Mouse (Mus musculus) ovary, postnatal 36 days (tissue): ENCODE measurements around the gene S100a11.
"Not testable (repeated sequence)": the region's sequence is repeated elsewhere in the genome, so short reads cannot be mapped to it uniquely, and the experiment has no call there.

Experiments used
- DNase-seq: peaks from one replicate; pipeline ENCODE4 v3.0.0; 2022; ENCODE audit warnings: low spot score, mixed read lengths

Gene S100a11

DNA sequence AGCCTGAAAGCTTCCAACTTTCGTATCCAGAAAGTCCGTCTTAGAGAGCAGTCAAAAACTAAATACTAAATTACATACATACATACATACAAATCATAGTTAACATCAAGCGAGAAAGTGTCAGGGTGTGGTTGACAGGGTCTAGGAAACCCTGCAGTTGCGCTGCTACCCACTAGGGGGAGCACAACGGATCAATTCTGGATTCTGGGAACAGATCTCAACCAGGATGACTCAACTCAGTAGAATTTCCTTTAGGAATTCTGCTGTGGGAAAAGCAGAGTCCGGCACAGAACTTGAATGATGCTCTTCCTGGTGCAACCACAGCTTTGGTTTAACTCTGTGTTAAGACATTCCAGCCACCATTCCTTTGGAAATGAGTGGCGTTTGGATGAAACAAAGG, 2.3 kb downstream of the S100a11 start:
- peak; percentile 52 for DNase-seq

DNA sequence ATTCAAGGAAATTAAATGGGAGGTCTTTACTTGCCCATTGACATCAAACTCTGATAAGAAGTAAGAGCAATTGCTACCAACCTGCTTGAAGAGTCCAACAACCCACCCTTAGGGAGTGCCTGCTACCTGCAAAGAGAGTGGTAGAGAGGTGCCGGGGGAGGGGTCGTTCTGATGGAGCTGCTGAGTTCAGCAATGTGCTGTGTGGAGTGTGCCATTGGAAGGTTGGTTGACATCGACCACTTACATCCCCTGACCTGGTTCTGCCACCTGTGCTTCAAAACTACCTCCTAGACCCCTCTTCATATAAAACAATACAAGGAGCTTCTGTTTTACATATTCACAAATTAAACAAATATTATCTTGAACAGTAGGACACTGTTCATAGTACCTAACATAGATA, 7.0 kb downstream of the S100a11 start:
- DNase-seq = no peak

DNA sequence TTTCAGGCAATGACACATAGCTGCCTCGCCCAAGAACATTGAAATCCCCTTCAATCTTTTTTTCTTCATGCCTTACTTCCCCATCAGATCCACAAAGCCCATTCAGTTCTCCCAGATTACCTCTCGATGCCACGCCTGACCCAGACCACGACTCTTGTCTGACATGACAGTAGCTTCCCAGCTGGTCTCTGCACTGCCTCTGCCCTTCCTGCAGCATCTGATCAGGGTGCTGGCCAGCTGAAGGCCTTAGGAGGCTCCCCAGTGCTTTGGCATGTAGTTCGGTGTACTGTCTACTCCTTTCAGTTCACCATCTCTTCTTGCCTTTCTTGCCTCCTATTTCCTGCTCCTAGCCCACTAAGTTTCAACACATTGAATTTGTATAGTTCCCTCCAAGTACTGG, 8.5 kb downstream of the S100a11 start:
- no peak for DNase-seq

DNA sequence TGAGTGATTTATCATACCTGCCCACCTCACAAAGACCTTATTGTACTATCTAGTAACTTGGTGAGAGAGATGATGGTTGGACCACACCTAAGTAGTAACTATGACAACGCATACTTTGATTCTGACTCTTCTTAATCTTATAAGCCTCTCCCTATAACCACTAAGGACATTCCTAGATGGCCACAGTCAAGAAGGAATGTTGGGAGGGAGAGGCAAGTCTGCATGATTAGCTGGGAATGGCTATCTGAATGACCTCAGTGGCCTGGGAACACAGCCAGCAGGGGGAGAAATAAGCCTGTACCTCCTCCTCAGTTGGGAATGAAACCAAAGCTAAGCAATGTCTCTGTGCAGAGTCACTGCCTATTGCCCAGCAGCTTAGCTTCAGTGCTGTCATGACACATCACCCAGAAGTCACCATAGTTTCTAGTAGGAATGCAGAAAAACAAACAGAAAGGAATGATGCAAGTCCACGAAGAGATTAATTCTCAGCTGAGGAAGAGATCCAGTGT, 16.8 kb downstream of the S100a11 start:
- DNase-seq = peak; percentile 64

DNA sequence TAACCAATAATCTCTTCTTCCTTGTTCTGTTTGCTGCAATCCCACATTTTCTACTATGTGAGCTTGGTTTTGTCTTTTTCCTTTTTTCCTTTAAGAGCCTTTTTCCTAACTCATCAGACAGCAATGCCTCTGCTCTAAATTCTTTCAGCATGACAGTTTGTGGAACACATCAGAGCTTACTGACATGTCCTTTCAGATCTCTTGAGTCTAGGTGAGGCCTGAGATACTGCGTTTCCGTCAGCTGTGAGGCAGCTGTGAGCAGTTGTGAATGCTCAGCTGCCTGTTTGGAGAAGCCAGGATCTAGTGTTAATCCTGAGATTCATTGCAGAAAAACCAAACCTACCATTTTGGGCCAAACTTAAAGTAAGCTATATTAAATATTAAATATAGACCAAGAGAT, 18.2 kb downstream of the S100a11 start:
- no peak for DNase-seq

DNA sequence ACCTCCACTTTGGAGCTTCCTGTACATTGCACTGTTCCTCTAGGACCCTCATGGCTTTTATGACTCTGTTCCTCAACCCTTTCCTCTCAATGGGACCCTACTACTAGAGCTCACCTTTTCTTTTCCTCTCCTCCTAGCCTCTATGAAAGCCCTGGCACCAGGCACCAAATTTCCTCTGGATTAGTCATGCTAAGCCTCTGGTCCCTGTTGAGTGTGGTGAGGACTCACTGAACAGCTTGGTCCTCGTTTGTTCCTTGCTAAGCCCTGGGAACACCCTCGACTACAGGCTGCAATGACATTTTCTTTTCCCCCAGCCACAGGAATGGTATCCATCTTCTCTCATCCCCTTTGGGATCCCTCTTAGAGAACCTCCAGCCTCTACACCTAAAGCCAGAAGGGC, 21.2 kb downstream of the S100a11 start:
- no peak for DNase-seq

DNA sequence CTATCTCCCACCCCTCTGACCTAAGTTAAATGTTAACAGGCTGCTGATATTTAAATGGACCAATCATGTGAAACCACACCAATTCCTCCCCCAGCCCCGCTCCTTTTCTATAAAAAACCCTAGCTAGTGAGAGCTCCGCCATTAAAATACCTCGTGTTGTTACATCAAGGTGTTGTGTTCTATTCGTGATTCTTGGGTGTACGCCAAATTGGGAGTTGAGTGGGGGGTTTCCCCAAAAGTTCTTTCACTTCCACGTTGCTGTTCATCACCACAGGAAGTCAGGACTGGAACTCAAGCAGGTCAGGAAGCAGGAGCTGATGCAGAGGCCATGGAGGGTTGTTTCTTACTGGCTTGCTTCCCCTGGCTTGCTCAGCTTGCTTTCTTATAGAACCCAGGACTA, 23.9 kb downstream of the S100a11 start:
- DNase-seq = not testable (repeated sequence)

DNA sequence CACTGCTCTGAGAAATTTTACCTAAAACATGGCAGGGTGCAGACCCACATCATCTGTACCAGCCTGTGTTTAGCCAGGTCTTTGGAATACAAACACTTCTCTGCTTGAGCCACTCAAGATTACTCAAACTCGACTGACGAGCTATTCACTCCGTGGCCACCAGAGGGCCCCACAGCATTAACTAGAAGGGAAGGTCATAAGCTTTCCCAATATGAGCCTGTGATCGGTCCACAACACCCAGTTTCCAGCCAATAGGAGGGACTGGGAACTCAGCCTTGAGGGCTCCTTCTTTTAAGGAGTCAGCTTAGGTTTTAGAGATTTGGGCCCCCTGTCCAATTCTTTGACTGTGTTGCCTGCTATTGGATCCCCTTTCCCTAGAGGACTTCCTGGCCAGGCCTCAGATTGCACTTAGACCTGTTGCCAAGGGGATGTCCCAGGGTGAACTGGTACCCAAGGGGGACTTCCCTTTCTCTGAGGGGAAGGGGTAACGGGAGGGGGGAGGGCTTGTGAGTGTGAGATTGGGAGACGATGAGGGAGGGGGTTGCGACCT, 26.9 kb downstream of the S100a11 start:
- DNase-seq = peak; percentile 83

DNA sequence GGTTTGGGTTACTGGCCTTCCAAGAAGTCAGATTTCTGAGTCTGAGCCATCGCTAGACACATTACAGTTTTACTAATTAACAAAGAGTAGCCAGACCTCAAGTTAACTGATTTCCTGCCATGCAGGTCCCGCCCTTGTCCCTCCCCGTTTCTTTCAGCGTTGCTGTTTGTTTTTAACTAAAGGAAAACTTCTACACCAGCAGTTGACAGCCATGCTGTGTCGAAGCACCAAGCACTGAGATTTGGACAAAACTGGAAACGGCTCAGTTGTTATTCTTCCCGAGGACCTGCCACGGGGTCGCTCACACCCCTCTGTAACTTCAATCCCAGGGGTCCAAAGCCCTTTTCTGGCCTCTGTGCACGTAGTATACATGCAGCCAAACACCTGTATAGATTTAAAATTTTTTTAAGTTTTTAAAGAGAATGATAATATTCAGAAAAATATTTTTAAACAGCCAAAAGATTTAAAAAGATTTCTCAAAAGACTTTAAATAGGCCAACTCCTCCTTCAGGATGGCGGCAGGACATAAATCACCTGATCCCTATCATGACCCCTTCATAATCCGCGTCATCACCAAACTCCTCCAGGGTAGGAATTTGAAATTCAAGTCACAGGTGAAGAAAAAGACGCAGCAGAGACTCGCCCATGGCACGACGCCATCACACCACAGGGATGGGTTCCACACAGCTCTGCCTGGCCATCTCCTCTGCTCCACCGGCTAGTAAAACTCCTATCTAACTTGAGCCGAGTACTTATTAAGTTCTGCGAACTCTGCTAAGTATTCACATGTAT, 27.7 kb downstream of the S100a11 start:
- no peak for DNase-seq

DNA sequence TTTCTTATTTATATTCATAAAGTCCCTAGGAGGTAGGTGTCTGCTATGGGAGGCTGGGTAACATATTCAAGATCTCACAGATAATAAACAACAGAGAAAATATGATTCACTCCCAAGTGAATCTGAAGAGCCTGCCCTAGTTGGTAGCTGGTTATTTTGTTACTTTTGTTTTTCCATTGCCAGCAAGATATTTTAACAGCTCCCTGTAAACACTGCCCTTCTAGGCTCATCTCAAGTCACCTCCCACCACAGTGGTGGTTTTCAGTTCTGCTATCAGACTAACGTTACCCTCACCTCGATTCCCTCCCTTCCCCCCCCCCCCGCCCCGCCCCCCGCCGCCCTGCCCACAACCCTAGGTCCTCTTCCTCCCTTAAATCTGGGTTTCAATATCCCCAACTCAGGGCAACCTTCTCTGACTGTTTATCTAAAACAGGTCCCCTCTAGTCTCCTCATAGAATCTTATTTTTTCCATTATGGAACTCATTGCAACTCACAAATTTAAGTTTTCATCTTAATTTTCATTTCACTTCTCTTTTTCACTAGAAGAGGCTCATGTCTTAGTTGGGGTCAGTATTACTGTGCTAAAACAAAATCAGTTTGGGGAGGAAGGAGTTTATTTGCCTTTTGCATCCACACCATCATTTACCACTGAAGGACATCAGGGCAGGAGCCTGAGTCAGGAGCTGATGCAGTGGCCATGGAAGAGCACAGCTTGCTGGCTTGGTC, 28.4 kb downstream of the S100a11 start:
- DNase-seq = no peak

DNA sequence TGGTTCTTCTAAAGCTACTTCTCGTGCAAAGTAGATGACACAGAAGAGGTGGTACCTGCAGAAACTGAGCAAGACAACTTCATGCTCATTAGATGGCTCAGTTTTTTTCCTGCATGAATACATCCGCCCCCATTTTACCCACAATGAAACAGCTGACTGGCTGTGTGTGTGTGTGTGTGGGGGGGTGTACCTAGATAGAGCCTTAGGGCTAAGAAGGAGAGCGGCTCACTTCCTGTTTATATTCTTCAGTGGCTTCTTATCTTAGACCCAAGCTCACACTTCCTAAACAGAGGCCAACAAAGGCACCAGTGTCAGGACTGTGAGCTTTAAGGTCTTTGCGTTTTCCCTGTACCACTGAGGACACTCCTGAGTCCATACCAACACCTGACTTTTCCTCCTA, 29.7 kb downstream of the S100a11 start:
- no peak for DNase-seq

DNA sequence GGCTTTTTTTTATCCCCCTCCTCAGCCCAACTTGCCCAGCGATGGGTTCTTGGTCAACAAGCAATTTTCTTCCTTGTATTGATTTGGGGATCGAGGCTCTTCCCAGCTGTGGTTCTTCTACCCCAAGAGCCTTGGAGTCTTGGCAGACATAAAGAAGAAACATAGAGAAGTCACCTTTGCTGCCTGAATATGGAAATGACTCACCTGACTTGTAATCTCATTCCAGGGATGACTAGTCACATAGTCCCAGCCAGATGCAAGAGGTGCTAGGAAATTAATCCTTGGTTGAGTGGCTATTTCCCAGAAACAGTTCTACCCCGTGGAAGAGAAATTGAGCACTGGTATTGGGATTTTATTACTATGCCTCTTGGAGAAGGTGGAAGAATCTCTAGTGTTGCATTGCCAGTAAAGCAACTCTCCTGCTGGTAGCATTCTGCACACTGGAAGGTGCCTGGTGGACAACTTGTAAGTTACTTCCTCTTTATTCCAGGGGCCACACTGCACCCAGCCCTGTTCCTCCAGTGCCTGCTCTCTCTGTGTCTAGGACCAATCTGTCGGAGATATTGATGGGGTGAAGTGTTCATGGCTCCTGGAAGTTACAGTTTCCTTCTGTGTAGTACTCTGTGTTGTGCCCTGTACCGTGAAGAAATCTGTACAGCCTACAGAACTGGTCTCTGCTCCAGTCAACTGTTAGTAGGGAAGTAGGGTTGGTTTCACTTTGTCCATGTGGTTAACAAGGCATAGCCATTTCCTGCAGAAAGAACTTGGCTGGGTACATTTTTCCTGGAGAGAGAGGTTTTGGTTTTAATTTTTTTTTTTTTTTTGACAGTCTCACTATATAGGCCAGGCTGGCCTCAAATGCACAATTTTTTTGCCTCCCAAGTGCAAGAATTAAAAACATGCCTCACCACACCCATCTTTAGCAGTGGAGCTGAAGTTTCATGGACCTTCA, 31.9 kb downstream of the S100a11 start:
- DNase-seq = no peak

DNA sequence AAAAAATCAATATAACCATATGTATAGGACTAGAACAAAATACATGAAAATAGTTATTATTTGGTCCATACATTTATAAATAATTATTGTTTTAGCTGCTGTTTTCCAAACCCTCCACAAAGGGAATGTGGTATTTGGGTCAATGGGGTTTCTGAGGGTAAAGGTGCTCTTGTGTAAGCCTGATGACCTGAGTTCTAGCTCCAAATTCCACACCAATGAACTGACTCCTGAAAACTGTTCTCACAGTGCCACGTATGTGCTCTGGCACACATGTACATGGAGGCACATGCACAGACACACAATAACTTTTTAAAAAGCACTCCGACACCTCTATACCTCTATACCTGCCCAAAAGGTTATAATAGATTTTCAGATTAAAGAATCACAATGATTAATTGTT, 33.0 kb downstream of the S100a11 start:
- DNase-seq = no peak

DNA sequence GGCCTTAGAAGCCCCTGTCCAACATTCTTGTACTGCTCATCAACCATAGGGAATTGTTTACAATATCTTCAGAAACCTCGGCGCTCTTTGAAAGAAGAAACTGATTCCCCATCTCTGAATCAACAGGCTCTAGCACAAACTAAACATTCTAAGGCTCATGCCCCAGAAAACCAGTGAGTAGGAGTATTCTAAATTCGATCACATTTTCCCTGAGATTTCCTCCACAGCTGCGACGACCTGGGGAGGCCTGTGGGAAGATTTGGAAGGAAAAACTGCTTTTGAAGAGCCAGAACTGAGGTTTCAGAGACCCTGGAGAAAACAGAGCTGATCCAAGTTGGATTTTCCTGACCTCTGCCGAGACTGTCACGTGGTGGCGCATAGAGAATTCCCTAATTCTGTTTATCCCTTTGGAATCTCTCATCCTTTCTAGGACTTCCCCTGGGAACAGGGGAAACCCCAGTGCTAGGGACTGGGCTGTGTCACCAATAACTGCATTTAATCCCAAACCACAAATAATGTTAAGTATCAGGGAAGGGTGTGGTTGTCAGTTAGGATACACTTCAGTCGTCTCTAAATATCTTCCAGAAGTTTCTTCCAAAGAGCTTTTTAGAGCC, 33.6 kb downstream of the S100a11 start:
- no peak for DNase-seq

DNA sequence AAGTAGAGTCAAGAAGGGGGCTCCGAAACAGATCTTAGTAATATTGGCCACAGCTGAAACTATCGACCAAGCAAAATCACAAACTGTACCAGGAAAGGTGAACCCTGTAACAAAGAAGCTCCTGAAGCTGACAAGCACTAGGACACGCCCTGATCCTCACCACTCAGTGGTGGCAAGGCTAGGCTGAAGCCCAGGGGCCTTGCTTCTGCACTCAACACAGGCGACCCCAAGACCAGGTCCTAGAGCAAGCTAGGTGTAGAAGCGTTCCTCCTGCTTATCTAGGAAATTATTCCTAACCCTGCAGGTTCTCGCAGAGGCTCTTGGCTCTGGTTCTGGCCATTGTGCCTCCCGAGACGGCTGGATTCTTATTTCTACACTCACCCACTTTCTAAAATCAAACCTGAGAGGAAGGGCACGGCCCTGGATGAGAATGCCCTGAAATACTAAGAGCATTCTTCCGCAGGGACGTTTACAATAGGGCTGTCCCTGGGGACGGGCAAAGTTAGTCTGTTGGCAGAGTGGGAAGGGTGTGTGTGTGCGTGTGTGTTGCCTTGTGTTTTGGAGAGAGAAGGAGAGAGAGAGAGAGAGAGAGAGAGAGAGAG, 34.2 kb downstream of the S100a11 start:
- no peak for DNase-seq

DNA sequence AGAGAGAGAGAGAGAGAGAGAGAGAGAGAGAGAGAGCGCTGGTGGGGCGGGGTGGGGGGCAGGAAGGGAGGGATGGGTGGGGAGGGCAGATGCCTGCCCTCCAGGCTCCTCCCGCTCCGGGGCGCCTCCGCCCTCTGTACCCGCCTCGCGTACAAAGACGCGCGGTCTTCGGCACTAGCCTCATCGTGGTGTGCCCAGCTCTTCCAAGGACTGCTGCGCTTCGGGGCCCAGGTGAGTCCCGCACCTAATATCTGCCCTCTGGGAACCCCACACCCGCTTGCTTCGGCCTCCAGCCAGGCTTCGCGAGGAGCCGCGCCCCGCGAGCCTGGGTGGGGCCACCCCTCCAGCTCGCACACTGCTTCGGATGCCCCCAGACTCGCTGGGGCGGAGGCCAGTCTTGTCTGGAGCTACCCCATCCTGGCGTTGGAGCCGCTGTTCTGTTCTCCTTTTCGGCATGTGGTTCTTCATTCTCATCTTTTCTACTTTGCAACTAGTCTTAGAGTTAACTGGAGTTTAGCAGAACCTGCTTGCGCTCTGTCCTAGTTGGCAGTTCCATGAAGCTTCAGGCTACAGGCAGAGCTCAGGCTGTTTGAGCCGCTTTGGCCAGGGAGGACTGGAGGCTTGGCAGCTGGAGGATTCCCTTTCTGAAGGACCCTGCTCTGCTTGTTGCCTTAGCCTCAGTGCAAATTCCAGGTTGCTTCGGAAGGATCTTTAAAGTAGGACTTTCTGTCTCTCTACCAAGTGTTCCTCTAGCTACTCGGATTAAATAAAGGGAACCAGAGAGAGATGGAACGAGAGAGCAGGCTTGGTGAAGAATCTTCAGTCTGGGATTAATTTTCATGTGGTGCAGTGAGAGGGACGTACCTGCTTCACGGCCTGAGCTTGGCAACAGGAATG, 34.9 kb downstream of the S100a11 start, which contains the start of gene S100a10:
TSS of gene S100a10 (plus strand) at position 100 of the 897 bp plus-strand sequence.
- peak; percentile 82 for DNase-seq

DNA sequence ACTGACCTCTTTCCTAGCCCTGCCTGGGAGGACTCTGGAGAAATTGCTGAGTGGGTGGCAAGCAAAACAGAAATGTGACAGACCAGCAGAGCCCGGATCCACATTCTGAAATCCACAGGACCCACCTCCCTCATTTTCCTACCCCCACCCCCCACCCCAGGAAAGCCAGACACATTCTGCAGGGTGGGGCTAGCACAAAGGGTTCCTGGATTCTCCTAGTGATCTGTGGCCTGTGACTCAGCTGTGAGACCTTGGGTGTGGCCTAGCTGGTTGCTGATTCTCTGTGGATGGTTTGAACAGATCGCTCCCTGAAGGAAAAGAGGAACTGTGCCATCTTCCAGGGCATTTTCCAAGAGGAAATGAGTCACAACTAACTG, 35.6 kb downstream of the S100a11 start:
- DNase-seq = no peak

DNA sequence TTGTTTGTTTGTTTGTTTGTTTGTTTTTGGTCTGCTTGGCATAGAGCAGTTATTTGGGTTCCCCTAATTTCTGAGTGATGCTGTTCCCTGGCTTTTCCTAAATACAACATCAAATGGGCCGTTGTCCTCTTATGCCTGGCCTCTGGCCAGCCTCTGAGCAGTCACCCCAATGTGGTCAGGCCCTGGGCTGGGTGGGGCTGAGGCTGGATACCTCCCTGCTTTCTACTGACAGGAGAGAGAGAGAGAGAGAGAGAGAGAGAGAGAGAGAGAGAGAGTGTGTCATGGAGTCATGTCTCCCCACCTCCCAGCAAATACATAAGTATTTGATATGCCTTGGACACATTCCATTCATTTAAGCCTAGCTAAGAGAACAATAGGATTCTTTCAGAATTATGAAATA, 36.3 kb downstream of the S100a11 start:
- DNase-seq = no peak

DNA sequence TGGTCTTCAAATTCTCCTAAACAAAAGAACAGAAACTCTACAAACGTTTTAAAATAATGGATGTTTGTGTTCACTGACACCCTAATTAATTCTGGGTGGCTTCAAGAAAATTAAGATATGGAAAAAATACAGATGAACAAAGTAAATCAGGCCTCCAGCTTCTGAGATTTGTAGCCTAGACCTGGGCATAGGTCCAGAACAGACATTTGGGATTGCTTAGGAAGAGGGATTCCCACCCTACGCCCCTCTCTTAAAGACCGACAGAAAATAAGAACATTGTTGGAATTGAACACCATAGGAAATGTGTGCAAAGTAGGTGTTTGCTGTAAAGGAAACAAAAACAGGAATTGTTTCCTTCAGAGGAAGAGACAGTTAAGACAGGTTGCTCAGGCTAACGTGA, 37.2 kb downstream of the S100a11 start:
- no peak for DNase-seq

DNA sequence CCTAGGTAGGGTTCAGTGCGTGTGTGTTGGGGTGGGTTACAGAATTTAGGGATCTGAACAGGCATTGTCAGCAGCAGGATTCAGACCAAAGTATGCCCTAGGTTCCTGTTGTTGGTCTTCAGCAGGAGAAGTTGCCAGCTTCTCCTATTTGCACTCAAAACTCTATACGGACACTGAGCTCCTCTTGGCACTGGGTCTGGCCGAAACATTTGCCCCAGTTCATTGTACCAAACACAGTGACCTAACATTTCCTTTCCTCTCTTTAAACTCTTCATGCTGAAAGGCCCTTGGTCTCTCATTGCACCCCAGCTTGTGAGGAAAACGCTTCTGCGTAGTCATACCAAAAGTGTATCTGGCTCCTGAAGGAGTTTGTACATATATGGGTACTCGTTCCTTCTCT, 39.7 kb downstream of the S100a11 start:
- no peak for DNase-seq
